Mouse (Mus musculus) common myeloid progenitor, adult 5-6 weeks (primary cell): Measurements from ENCODE around the gene 2310057N15Rik. TPM values are rescaled to one million over a fixed set of nuclear protein-coding genes. Genes with fewer than 3 reads are reported as not detected.
A peak's percentile ranks its signal among the peaks of the same experiment; 100 is the strongest.
"Not testable (repeated sequence)": the region's sequence is repeated elsewhere in the genome, so short reads cannot be mapped to it uniquely, and the experiment has no call there.

Source experiments
- ATAC-seq: replicated peaks from 2 replicates; pipeline ENCODE4 v1.8.0; 2016; ENCODE audit warnings: low read depth, mild to moderate bottlenecking, moderate TSS enrichment, inconsistent platforms; ENCODE audit not compliant: poor library complexity, severe bottlenecking
- total RNA-seq: library from RNA; stranded (forward); fragments of 200-1000, 187-1606 nt; gene quantifications from 2 replicates; pipeline ENCODE4 v1.2.3, GENCODE M21; 2017

2310057N15Rik gene
- total RNA-seq, result not detected in 2 replicates

DNA sequence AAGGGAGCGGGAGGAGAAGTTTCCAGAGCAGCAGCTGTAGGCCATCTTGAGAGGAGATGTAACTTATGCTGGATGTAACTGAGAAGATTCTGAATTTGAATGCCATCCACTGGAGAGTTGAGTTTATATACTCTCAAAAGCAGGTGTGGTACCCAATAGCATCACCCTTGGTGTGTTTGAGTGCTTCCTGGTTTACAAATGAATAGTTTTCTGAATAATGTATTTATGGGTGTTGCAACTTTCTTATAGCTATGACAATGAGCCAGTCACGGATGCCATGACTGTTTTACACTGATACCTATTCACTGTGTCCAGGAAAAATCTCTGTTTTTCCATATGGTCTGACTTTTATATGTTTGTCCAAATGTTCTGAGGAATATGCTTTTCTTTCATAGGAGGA is at the start of gene 2310057N15Rik:
2310057N15Rik (minus strand) TSS at position 101 of the 400 bp plus-strand sequence.
- ATAC-seq, result no peak

DNA sequence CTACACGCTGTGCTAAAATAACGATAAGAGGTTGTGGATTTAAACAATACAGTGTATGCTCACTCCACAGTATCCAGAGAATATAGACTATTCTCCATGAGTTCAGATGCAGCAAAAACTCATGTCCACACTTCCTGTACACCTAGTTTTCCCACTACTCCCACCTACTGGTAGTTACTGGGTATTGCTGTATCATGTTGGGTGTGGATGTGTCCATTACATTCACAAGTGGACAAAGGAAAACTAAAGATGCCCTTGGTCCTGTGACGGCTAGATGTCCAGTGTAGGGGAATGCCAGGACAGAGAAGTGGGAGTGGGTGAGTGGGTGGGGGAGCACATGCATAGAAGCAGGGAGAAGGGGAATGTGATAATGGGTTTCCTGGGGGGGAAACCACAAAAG is 49.7 kb upstream of the 2310057N15Rik start:
- 0 out of 2 replicates have a peak, but pooled peaks have one; percentile 45 for ATAC-seq

DNA sequence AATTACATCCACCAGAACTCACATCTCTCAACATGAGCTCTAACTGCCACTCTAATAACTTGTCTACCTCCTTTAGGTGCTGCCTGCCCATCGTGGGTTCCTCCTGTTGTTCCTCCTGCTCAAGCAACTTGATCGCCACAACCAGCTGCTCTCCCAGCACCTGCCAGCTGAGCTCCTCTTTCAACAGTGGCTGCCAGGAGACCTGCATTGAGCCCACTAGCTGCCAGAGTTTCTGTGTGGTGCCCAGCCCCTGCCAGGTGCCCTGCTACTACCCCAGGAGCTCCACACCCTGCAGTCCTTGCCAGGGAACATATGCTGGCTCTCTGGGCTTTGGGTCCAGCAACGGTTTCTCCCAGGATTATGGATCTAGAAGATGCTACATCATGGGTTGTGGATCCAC is 46.1 kb upstream of the 2310057N15Rik start, which contains the start of gene Krtap15:
Krtap15 (plus strand) TSS at position 150 of the 400 bp plus-strand sequence.
- no peak for ATAC-seq

DNA sequence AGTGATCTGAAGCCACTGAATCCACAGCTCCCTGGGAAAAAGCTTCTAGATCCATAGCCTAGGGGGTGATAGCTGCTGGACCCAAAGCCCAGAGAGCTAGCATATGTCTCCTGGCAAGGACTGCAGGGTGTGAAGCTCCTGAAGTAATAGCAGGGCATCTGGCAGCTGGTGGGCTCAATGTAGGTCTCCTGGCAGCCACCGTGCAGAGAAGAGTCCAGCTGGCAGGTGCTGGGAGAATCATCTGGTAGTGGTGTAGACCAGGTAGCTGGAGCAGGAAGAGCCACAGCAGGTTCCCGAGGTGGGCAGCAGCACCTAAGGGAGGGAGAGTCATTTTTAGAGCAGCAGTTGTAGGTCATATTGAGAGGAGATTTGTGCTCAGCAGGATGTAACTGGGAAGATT is 37.8 kb upstream of the 2310057N15Rik start, which contains the start of gene Gm20741:
Gm20741 (minus strand) TSS at position 394 of the 400 bp plus-strand sequence.
- no peak for ATAC-seq

DNA sequence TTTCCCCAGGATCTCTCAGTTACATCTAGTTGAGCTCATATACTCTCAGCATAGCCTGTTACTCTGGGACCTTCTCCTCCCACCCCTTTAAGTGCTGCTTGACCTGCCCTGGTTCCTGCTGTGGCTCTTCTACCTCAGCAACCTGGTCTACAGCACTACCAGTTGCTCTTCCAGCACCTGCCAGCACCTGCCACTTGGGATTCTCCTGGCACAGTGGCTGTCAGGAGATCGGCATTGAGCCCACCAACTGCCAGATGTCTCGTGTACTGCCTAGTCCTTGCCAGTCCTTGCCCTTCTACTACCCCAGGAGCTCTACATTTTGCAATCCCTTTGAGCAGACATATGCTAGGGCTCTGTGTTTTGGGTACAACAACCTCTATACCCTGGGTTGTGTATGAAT is 12.8 kb upstream of the 2310057N15Rik start:
- ATAC-seq, result no peak

DNA sequence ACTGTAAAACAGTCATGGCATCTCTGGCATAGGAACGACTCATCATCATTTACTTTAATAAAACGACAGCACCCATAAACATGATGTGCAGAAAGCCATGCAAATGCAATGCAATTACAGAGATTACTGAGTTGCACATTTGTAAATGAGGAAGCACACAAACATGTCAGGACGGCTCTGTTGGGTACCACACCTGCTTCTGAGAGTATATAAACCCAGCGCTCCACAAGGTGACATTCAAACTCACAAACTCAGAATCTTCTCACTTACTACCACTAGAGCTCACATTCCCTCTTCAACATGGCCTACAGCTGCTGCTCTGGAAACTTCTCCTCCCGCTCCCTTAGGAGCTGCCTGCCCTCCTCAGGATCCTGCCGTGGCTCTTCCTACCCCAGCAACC is 3.6 kb upstream of the 2310057N15Rik start, which contains the start of gene Gm5965:
Gm5965 (plus strand) TSS at position 301 of the 400 bp plus-strand sequence.
- ATAC-seq, result no peak

DNA sequence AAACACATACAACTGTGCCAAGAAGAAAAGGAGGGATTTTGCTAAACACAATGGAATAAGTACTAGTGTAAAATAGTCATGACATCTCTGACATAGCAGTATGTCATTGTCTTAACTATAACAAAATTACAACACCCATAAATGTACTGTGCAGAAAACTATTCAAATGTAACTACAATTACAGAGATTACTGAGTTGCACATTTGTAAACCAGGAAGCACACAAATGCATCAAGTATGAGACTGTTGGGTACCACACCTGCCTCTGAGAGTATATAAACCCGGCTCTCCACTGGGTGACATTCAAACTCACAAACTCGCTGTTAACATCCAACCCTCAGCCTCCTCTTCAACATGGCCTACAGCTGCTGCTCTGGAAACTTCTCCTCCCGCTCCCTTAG is 15.5 kb downstream of the 2310057N15Rik start, which contains the start of gene 2310034C09Rik:
2310034C09Rik (plus strand) TSS at position 301 of the 400 bp plus-strand sequence.
- ATAC-seq, result not testable (repeated sequence)

DNA sequence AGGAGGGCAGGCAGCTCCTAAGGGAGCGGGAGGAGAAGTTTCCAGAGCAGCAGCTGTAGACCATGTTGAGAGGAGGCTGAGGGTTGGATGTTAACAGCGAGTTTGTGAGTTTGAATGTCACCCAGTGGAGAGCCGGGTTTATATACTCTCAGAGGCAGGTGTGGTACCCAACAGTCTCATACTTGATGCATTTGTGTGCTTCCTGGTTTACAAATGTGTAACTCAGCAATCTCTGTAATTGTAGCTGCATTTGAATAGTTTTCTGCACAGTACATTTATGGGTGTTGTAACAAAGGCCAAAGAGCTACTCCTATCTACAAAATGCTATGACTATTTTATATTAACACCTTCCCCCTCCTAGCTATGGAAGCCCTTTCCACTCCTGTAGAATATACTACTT is 22.5 kb downstream of the 2310057N15Rik start, which contains the start of gene Krtap13:
Krtap13 (minus strand) TSS at position 101 of the 400 bp plus-strand sequence.
- not testable (repeated sequence) for ATAC-seq

DNA sequence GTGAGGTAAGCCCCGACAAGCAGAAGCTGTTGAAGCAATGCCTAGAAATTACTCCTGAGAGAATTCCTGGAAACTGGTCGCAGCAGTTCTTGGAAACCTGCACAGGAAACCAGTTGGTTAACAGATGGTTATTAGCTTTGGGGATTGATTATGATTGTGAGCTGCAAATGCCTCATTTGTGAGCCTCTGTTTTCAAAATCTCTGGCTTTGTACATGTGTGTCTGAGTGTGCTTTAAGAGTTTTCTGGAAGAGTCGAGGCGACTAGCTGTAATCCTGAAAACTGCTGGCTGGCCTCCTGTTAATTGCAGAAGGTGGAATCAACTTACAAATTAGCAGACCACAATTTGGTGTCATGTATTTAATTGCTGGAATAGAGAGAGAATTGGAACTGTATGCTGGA is 26.1 kb downstream of the 2310057N15Rik start:
- ATAC-seq, result no peak

DNA sequence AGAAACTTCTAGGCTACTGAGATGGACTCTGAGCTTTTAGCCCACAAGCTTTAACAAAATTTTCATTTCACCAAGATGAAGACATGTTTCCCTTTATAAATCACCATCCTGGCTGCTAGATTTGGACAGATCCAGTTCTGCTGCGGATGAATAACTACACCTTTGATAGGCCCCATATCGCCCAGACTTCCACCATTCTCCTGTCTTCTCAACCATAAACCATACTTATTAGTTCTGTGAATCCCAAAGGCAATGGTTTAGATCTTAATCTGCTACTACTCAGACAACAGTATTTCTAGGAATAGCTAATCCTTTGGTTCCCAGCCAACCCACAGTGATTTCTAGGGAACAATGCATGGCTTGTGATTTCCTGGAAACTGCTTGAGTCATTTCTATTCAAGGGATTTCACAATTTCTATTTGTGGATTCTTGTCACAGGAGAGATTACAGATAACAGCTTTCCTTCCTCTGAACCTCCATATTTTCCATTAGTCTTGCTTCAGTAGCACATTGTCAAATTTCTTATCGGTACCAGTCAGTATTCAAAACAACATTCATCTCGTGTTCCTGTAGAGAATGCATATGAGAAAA is 29.2 kb downstream of the 2310057N15Rik start:
- no peak for ATAC-seq

DNA sequence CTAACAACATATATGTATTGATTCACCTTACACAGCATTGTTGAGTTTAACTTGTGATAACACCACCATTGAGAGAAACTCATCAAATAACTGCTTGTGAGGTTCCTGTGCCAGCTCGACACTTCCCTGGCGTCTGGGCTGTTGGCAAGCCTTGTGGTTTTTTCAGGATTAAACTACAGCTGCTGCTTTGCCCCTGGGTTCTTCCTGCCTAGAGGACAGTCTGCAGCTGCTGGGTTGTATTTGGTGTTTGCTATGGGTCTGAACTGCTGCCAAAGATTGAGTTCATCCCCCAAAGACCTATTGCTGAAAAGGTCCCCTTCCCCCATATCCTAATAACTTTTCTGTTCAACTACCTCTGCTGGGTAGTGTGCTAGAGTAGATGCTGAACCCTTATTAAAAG is 38.6 kb downstream of the 2310057N15Rik start:
- no peak for ATAC-seq

DNA sequence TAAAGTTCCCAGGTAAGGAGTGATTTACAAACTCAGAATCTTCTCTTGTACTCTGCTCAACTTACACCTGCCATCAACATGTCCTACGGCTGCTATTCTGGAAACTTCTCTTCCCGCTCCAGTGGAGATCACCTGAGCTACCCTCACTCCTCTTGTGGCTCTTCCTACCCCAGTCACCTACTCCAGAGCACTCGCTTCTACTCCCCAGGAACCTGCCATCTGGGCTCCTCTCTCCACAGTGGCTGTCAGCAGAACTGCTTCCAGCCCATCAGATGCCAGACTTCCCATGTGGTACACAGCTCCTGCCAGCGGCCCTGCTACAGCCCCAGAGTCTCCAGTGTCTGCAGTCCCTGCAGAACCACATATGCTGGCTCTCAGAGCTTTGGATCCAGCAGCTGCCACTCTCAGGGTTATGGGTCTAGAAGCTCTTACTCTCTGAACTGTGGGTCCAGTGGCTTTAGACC is 45.2 kb downstream of the 2310057N15Rik start, which contains the start of gene Krtap13-1:
Krtap13-1 (plus strand) TSS at position 51 of the 464 bp plus-strand sequence.
- no peak for ATAC-seq

Other genes with a start within 250 kb of the 2310057N15Rik start
- not detected in 2 replicates for gene Cldn8, start 211.0 kb downstream of the 2310057N15Rik start, total RNA-seq
- gene Krtap24-1, start 161.9 kb downstream of the 2310057N15Rik start, total RNA-seq, result not detected in 2 replicates
- not detected in 2 replicates for gene 2310079G19Rik, start 146.5 kb downstream of the 2310057N15Rik start, total RNA-seq
- not detected in 2 replicates for gene Krtap26-1, start 126.4 kb downstream of the 2310057N15Rik start, total RNA-seq
- gene Krtap27-1, start 102.5 kb downstream of the 2310057N15Rik start, total RNA-seq, result not detected in 2 replicates
- not detected in 2 replicates for gene 2310061N02Rik, start 66.2 kb downstream of the 2310057N15Rik start, total RNA-seq
- not detected in 2 replicates for gene Krtap13-1, start 45.3 kb downstream of the 2310057N15Rik start, total RNA-seq
- gene Krtap13, start 22.6 kb downstream of the 2310057N15Rik start, total RNA-seq, result not detected in 2 replicates
- not detected in 2 replicates for gene 2310034C09Rik, start 15.4 kb downstream of the 2310057N15Rik start, total RNA-seq
- not detected in 2 replicates for gene Gm5965, start 3.7 kb upstream of the 2310057N15Rik start, total RNA-seq
- gene Gm20741, start 38.0 kb upstream of the 2310057N15Rik start, total RNA-seq, result not detected in 2 replicates
- not detected in 2 replicates for gene Krtap15, start 46.0 kb upstream of the 2310057N15Rik start, total RNA-seq
- gene Krtap14, start 51.9 kb upstream of the 2310057N15Rik start, total RNA-seq, result not detected in 2 replicates
- gene Krtap19-1, start 95.2 kb upstream of the 2310057N15Rik start, total RNA-seq, result not detected in 2 replicates
- not detected in 2 replicates for gene Krtap19-2, start 100.1 kb upstream of the 2310057N15Rik start, total RNA-seq
- gene Krtap19-3, start 103.8 kb upstream of the 2310057N15Rik start, total RNA-seq, result not detected in 2 replicates
- gene Krtap19-4, start 110.9 kb upstream of the 2310057N15Rik start, total RNA-seq, result not detected in 2 replicates
- gene Krtap19-5, start 122.3 kb upstream of the 2310057N15Rik start, total RNA-seq, result not detected in 2 replicates
- not detected in 2 replicates for gene Krtap19-9b, start 158.1 kb upstream of the 2310057N15Rik start, total RNA-seq
- not detected in 2 replicates for gene Krtap16-3, start 188.7 kb upstream of the 2310057N15Rik start, total RNA-seq
- gene Krtap22-2, start 236.6 kb upstream of the 2310057N15Rik start, total RNA-seq, result not detected in 2 replicates
- not detected in 2 replicates for gene Gm10229, start 241.1 kb upstream of the 2310057N15Rik start, total RNA-seq